Mouse (Mus musculus): ENCODE measurements around the gene Notum. TPM values are rescaled to one million over a fixed set of nuclear protein-coding genes. Genes with fewer than 3 reads are reported as not detected.

The Notum gene
- polyA plus RNA-seq, 1 experiment from 2014 or later, result 2.5 TPM

- Histone ChIP-seq H3K9ac (ENCODE audit: low read length) (no peak overlapping the region), H3K27ac (ENCODE audit: low read length) (no peak overlapping the region), H3K4me3 (replicated peaks; ENCODE audit: low read length) (no peak overlapping the region), H3K36me3 (ENCODE audit: control insufficient read depth, insufficient read depth, low read length) (peaks cover 8% of the 10 kb centered on the region; the same call in 1 of the 2 replicates), H3K27me3 (ENCODE audit: control insufficient read depth, insufficient read depth, low read length) (no peaks in the 10 kb centered on the region), H3K4me1 (ENCODE audit: control insufficient read depth, insufficient read depth, low read length) (peaks cover 27% of the 10 kb centered on the region), H3K9me3 (replicated peaks; ENCODE audit: control insufficient read depth, low read length) (no peaks in the 10 kb centered on the region), H3K4me2 (ENCODE audit: low read depth, low read length) (no peak overlapping the region)
- WGBS, result 80% methylated on average over 9 of the region's 9 CpGs
- no peak for ATAC-seq (ENCODE audit: insufficient read depth, low FRiP score)
Observed at GRCm38 (mm10) chr11:120610477-120611046, 50.4 kb downstream of the Notum start.

GRCm38 (mm10) chr11:120609250-120609649 lies 51.7 kb downstream of the Notum start:
- Histone ChIP-seq H3K36me3 (ENCODE audit: control insufficient read depth, insufficient read depth, low read length) (peaks cover 15% of the 10 kb centered on the region; the same call in 1 of the 2 replicates), H3K27me3 (ENCODE audit: control insufficient read depth, insufficient read depth, low read length) (no peaks in the 10 kb centered on the region), H3K27ac (ENCODE audit: low read length) (peak overlapping the region; percentile 35; the same call in 1 of the 2 replicates), H3K9ac (ENCODE audit: low read length) (no peak overlapping the region; the same call in 1 of the 2 replicates), H3K4me2 (ENCODE audit: low read depth, low read length) (peak overlapping the region; percentile 70), H3K4me3 (replicated peaks; ENCODE audit: low read length) (peak overlapping the region; percentile 39; the same call in 1 of the 2 replicates), H3K9me3 (replicated peaks; ENCODE audit: control insufficient read depth, low read length) (no peaks in the 10 kb centered on the region), H3K4me1 (ENCODE audit: control insufficient read depth, insufficient read depth, low read length) (peaks cover 27% of the 10 kb centered on the region)
- 37% methylated on average over 8 of the region's 8 CpGs for WGBS
- ATAC-seq (ENCODE audit: insufficient read depth, low FRiP score), result peak; percentile 68; the same call in 1 of the 2 replicates

- H3K36me3 ChIP-seq (ENCODE audit: control insufficient read depth, insufficient read depth, low read length), result peaks cover 11% of the 10 kb centered on the region; the same call in 1 of the 2 replicates
- peak within 1 kb of the TSS; percentile 39 for H3K4me3 ChIP-seq (replicated peaks; ENCODE audit: low read length)
- H3K4me1 ChIP-seq (ENCODE audit: control insufficient read depth, insufficient read depth, low read length), result peaks cover 27% of the 10 kb centered on the region
- H3K9me3 ChIP-seq (replicated peaks; ENCODE audit: control insufficient read depth, low read length), result no peaks in the 10 kb centered on the region
- 6% methylated on average over 45 of the region's 45 CpGs for WGBS
- H3K27ac ChIP-seq (ENCODE audit: low read length), result peak within 1 kb of the TSS; percentile 35; the same call in 1 of the 2 replicates
- H3K27me3 ChIP-seq (ENCODE audit: control insufficient read depth, insufficient read depth, low read length), result no peaks in the 10 kb centered on the region
- ATAC-seq (ENCODE audit: insufficient read depth, low FRiP score), result peak; percentile 44
- H3K9ac ChIP-seq (ENCODE audit: low read length), result peak within 1 kb of the TSS; percentile 70
- H3K4me2 ChIP-seq (ENCODE audit: low read depth, low read length), result peak within 1 kb of the TSS; percentile 70
Observed at GRCm38 (mm10) chr11:120608241-120609034, 52.5 kb downstream of the Notum start, which contains the start of gene Npb. Gene Npb (plus strand): TSS chr11:120608477.

GRCm38 (mm10) chr11:120606764-120607163 lies 54.2 kb downstream of the Notum start:
- H3K36me3 ChIP-seq (ENCODE audit: control insufficient read depth, insufficient read depth, low read length), result peaks cover 13% of the 10 kb centered on the region; the same call in 1 of the 2 replicates
- no peak for ATAC-seq (ENCODE audit: insufficient read depth, low FRiP score)

GRCm38 (mm10) chr11:120605667-120606066 lies 55.3 kb downstream of the Notum start:
- H3K9me3 ChIP-seq (replicated peaks; ENCODE audit: control insufficient read depth, low read length), result no peaks in the 10 kb centered on the region
- H3K27ac ChIP-seq (ENCODE audit: low read length), result no peak overlapping the region
- no peak overlapping the region for H3K9ac ChIP-seq (ENCODE audit: low read length)
- no peak overlapping the region for H3K4me2 ChIP-seq (ENCODE audit: low read depth, low read length)
- H3K4me1 ChIP-seq (ENCODE audit: control insufficient read depth, insufficient read depth, low read length), result peaks cover 27% of the 10 kb centered on the region
- H3K27me3 ChIP-seq (ENCODE audit: control insufficient read depth, insufficient read depth, low read length), result no peaks in the 10 kb centered on the region
- H3K36me3 ChIP-seq (ENCODE audit: control insufficient read depth, insufficient read depth, low read length), result peaks cover 18% of the 10 kb centered on the region; the same call in 1 of the 2 replicates
- ATAC-seq (ENCODE audit: insufficient read depth, low FRiP score), result no peak
- WGBS, result 84% methylated on average over 7 of the region's 7 CpGs
- no peak overlapping the region for H3K4me3 ChIP-seq (replicated peaks; ENCODE audit: low read length)

More at GRCm38 (mm10) chr11:120606764-120607163, 54.2 kb downstream of the Notum start:
- H3K27ac ChIP-seq (ENCODE audit: low read length), result no peak overlapping the region
- H3K4me3 ChIP-seq (replicated peaks; ENCODE audit: low read length), result no peak overlapping the region
- H3K4me2 ChIP-seq (ENCODE audit: low read depth, low read length), result no peak overlapping the region
- H3K4me1 ChIP-seq (ENCODE audit: control insufficient read depth, insufficient read depth, low read length), result peaks cover 27% of the 10 kb centered on the region
- H3K9me3 ChIP-seq (replicated peaks; ENCODE audit: control insufficient read depth, low read length), result no peaks in the 10 kb centered on the region
- WGBS, result 71% methylated on average over 4 of the region's 4 CpGs
- no peaks in the 10 kb centered on the region for H3K27me3 ChIP-seq (ENCODE audit: control insufficient read depth, insufficient read depth, low read length)
- H3K9ac ChIP-seq (ENCODE audit: low read length), result peak overlapping the region; percentile 19; the same call in 1 of the 2 replicates

Small RNAs within 50 kb of the gene (microRNA-seq; reads per million reads assigned to microRNA genes)
- 1.8 reads per million, percentile 5 among the genes with 10 or more reads in this experiment for gene Mir6936

Other genes with a start within 250 kb of the Notum start
- gene Nploc4, start 223.5 kb downstream of the Notum start, polyA plus RNA-seq (2015; fragmentation: Nextera tagmentation; extraction: Ambion mirVana), result 22.8 and 23.5 TPM in 2 replicates
- not detected in 2 replicates for gene Tspan10, start 218.5 kb downstream of the Notum start, polyA plus RNA-seq (2015; fragmentation: Nextera tagmentation; extraction: Ambion mirVana)
- 0.30 and 0.57 TPM in 2 replicates for gene Pde6g, start 207.7 kb downstream of the Notum start, polyA plus RNA-seq (2015; fragmentation: Nextera tagmentation; extraction: Ambion mirVana)
- 14.0 TPM in 2 replicates for gene Oxld1, start 203.1 kb downstream of the Notum start, polyA plus RNA-seq (2015; fragmentation: Nextera tagmentation; extraction: Ambion mirVana)
- 28.9 and 33.7 TPM in 2 replicates for gene Ccdc137, start 203.1 kb downstream of the Notum start, polyA plus RNA-seq (2015; fragmentation: Nextera tagmentation; extraction: Ambion mirVana)
- gene Arl16, start 193.6 kb downstream of the Notum start, polyA plus RNA-seq (2015; fragmentation: Nextera tagmentation; extraction: Ambion mirVana), result 35.6 and 38.1 TPM in 2 replicates
- gene Mrpl12, start 176.6 kb downstream of the Notum start, polyA plus RNA-seq (2015; fragmentation: Nextera tagmentation; extraction: Ambion mirVana), result 140 and 145 TPM in 2 replicates
- 73.9 and 75.8 TPM in 2 replicates for gene Slc25a10, start 169.3 kb downstream of the Notum start, polyA plus RNA-seq (2015; fragmentation: Nextera tagmentation; extraction: Ambion mirVana)
- 2.2 and 3.0 TPM in 2 replicates for gene Gcgr, start 130.5 kb downstream of the Notum start, polyA plus RNA-seq (2015; fragmentation: Nextera tagmentation; extraction: Ambion mirVana)
- 152 and 171 TPM in 2 replicates for gene Mcrip1, start 111.4 kb downstream of the Notum start, polyA plus RNA-seq (2015; fragmentation: Nextera tagmentation; extraction: Ambion mirVana)
- 2.9 TPM in 1 of 2 replicates, not detected in the other for gene Ppp1r27, start 110.0 kb downstream of the Notum start, polyA plus RNA-seq (2015; fragmentation: Nextera tagmentation; extraction: Ambion mirVana)
- 1,026 and 1,183 TPM in 2 replicates for gene P4hb, start 87.9 kb downstream of the Notum start, polyA plus RNA-seq (2015; fragmentation: Nextera tagmentation; extraction: Ambion mirVana)
- gene Arhgdia, start 79.6 kb downstream of the Notum start, polyA plus RNA-seq (2015; fragmentation: Nextera tagmentation; extraction: Ambion mirVana), result 543 and 584 TPM in 2 replicates
- gene Alyref, start 62.8 kb downstream of the Notum start, polyA plus RNA-seq (2015; fragmentation: Nextera tagmentation; extraction: Ambion mirVana), result 37.0 and 55.5 TPM in 2 replicates
- 176 and 181 TPM in 2 replicates for gene Anapc11, start 62.8 kb downstream of the Notum start, polyA plus RNA-seq (2015; fragmentation: Nextera tagmentation; extraction: Ambion mirVana)
- 14.9 and 19.1 TPM in 2 replicates for gene Npb, start 52.7 kb downstream of the Notum start, polyA plus RNA-seq (2015; fragmentation: Nextera tagmentation; extraction: Ambion mirVana)
- gene Pcyt2, start 43.2 kb downstream of the Notum start, polyA plus RNA-seq (2015; fragmentation: Nextera tagmentation; extraction: Ambion mirVana), result 185 and 197 TPM in 2 replicates
- 36.6 and 37.7 TPM in 2 replicates for gene Sirt7, start 35.9 kb downstream of the Notum start, polyA plus RNA-seq (2015; fragmentation: Nextera tagmentation; extraction: Ambion mirVana)
- 19.5 and 22.1 TPM in 2 replicates for gene Mafg, start 27.6 kb downstream of the Notum start, polyA plus RNA-seq (2015; fragmentation: Nextera tagmentation; extraction: Ambion mirVana)
- gene Pycr1, start 17.4 kb downstream of the Notum start, polyA plus RNA-seq (2015; fragmentation: Nextera tagmentation; extraction: Ambion mirVana), result 37.8 and 38.0 TPM in 2 replicates
- 1.4 TPM in 1 of 2 replicates, not detected in the other for gene Myadml2, start 13.0 kb downstream of the Notum start, polyA plus RNA-seq (2015; fragmentation: Nextera tagmentation; extraction: Ambion mirVana)
- gene Aspscr1, start 11.8 kb upstream of the Notum start, polyA plus RNA-seq (2015; fragmentation: Nextera tagmentation; extraction: Ambion mirVana), result 102 and 104 TPM in 2 replicates
- gene Cenpx, start 52.6 kb upstream of the Notum start, polyA plus RNA-seq (2015; fragmentation: Nextera tagmentation; extraction: Ambion mirVana), result 138 and 153 TPM in 2 replicates
- 59.1 and 62.9 TPM in 2 replicates for gene Lrrc45, start 52.8 kb upstream of the Notum start, polyA plus RNA-seq (2015; fragmentation: Nextera tagmentation; extraction: Ambion mirVana)
- gene Rac3, start 60.3 kb upstream of the Notum start, polyA plus RNA-seq (2015; fragmentation: Nextera tagmentation; extraction: Ambion mirVana), result 34.6 and 35.3 TPM in 2 replicates
- gene Dcxr, start 66.1 kb upstream of the Notum start, polyA plus RNA-seq (2015; fragmentation: Nextera tagmentation; extraction: Ambion mirVana), result 43.0 and 46.0 TPM in 2 replicates
- 112 and 150 TPM in 2 replicates for gene Cbr2, start 70.9 kb upstream of the Notum start, polyA plus RNA-seq (2015; fragmentation: Nextera tagmentation; extraction: Ambion mirVana)
- 3.9 and 8.1 TPM in 2 replicates for gene Hmga1b, start 101.6 kb upstream of the Notum start, polyA plus RNA-seq (2015; fragmentation: Nextera tagmentation; extraction: Ambion mirVana)
- 41.1 and 43.8 TPM in 2 replicates for gene Rfng, start 123.0 kb upstream of the Notum start, polyA plus RNA-seq (2015; fragmentation: Nextera tagmentation; extraction: Ambion mirVana)
- 166 and 167 TPM in 2 replicates for gene Gps1, start 123.1 kb upstream of the Notum start, polyA plus RNA-seq (2015; fragmentation: Nextera tagmentation; extraction: Ambion mirVana)
- 60.6 and 69.3 TPM in 2 replicates for gene Dus1l, start 135.2 kb upstream of the Notum start, polyA plus RNA-seq (2015; fragmentation: Nextera tagmentation; extraction: Ambion mirVana)
- gene Fasn, start 163.4 kb upstream of the Notum start, polyA plus RNA-seq (2015; fragmentation: Nextera tagmentation; extraction: Ambion mirVana), result 51.9 and 55.3 TPM in 2 replicates

All from stomach, embryonic 16.5 days (tissue).